Mouse (Mus musculus) liver, postnatal 0 days (tissue): ENCODE measurements around the gene Gm10160.

Experiments used
- CTCF ChIP-seq: sonication (generic); IDR thresholded peaks from 2 replicates; pipeline ENCODE4 v1.5.1; 2016; ENCODE audit warnings: antibody characterized with exemption, low read depth
- EP300 ChIP-seq: IDR thresholded peaks from 2 replicates; pipeline ENCODE4 v1.6.1; 2016; ENCODE audit warnings: antibody characterized with exemption, low read depth, mild to moderate bottlenecking

DNA sequence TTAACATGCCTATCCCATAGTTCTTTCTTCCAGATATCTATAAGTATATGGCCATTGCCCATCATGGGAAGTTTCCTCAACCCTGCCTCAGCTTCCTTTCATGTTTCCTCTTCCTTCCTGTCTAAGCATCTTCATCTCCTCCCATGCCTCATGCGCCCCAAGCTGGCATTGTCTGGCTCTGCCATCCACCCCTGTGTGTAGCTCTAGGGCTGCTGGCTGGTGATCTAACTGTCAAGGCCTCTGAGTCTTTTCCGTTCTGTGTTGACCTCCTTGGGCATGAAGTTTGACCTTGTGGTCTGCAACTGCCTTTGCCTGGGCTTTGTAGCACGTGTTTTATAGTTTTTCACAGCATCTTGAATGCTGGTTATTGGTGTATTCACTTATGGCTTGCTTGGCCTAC lies 10.3 kb downstream of the Gm10160 start:
- TF ChIP-seq EP300 (no peak), CTCF (no peak)
